Mouse (Mus musculus) heart, adult 2 months (tissue): ENCODE data around the gene Pml. TPM values are rescaled to one million over a fixed set of nuclear protein-coding genes. Genes with fewer than 3 reads are reported as not detected.
A peak's percentile ranks its signal among the peaks of the same experiment; 100 is the strongest.

Experiments used
- DNase-seq, 2 experiments: peaks; one replicate each; pipeline ENCODE4 v3.0.0; 2021
- H3K27ac ChIP-seq: fragments of 200-600 bp; 2 replicates; pipeline ENCODE4 v1.8.1; 2022
- H3K27me3 ChIP-seq: fragments of 200-500 bp; 2 replicates; pipeline ENCODE4 v1.6.1; 2012; ENCODE audit warnings: mild to moderate bottlenecking, low read length, inconsistent platforms, mixed read lengths; ENCODE audit not compliant: control insufficient read depth, insufficient read depth
- H3K36me3 ChIP-seq: fragments of 200-500 bp; 2 replicates; pipeline ENCODE4 v1.6.1; 2012; ENCODE audit warnings: low read length, inconsistent platforms; ENCODE audit not compliant: control insufficient read depth, insufficient read depth
- H3K4me1 ChIP-seq: fragments of 200-500 bp; 2 replicates; pipeline ENCODE4 v1.6.1; 2011; ENCODE audit warnings: low read length; ENCODE audit not compliant: control insufficient read depth, insufficient read depth
- H3K4me3 ChIP-seq: fragments of 200-600 bp; 2 replicates; pipeline ENCODE4 v1.8.1; 2022
- H3K79me2 ChIP-seq: fragments of 200-500 bp; replicated peaks from 2 replicates; pipeline ENCODE4 v1.6.1; 2012; ENCODE audit warnings: mild to moderate bottlenecking, inconsistent platforms, low read length, moderate library complexity, mixed read lengths; ENCODE audit not compliant: control insufficient read depth, insufficient read depth
- H3K9ac ChIP-seq: fragments of 200-500 bp; 2 replicates; pipeline ENCODE4 v1.6.1; 2012; ENCODE audit warnings: low read depth, mild to moderate bottlenecking, control low read depth, inconsistent platforms, low read length, mixed read lengths
- CTCF ChIP-seq: fragments of 200-600 bp; IDR thresholded peaks from 2 replicates; pipeline ENCODE4 v1.8.1; 2022; ENCODE audit warnings: antibody characterized with exemption, mild to moderate bottlenecking, moderate library complexity
- EP300 ChIP-seq: fragments of 200-500 bp; IDR thresholded peaks from 2 replicates; pipeline ENCODE4 v1.6.1; 2011; ENCODE audit warnings: low read depth, low read length, control low read depth; ENCODE audit not compliant: insufficient read depth
- POLR2A ChIP-seq: fragments of 200-500 bp; IDR thresholded peaks from 2 replicates; pipeline ENCODE4 v1.6.1; 2011; ENCODE audit warnings: mild to moderate bottlenecking, low read depth, low read length, control low read depth; ENCODE audit not compliant: insufficient read depth
- WGBS: fragments of 180-500 bp; shearing (Covaris S2); methylation state at CpG from one replicate; pipeline ENCODE4 v1.1.7; 2018; 5-methylcytosine and 5-hydroxymethylcytosine counted together
- intact Hi-C: fragments of 180-260 bp; cut with DNase I; formaldehyde crosslinking; loops from one replicate; pipeline ENCODE4 v1.15.1; 2025
- polyA plus RNA-seq: library from polyadenylated mRNA; depleted of rRNA; stranded (reverse); fragments of >200 nt; gene quantifications from 2 replicates; pipeline ENCODE4 v1.2.3, GENCODE M21; 2012
- total RNA-seq, 2 experiments: library from RNA; stranded (reverse); gene quantifications; 2 replicates each; pipeline ENCODE4 v1.2.3; 2021

Gene Pml
- total and polyA plus RNA-seq, 3 experiments = 7.5 to 10.4 (median 8.2) TPM

GRCm38 (mm10) chr9:58204448-58205000, 45.1 kb downstream of the Pml start:
- peak overlapping the region; percentile 34; the same call in 1 of the 2 replicates for H3K9ac ChIP-seq

GRCm38 (mm10) chr9:58203516-58204447, 45.8 kb downstream of the Pml start, which contains the start of the genes Islr and Islr2:
TSS of gene Islr (minus strand) at chr9:58204306.
TSS of gene Islr2 (minus strand) at chr9:58204319.
- TF ChIP-seq CTCF (peak; percentile 60), POLR2A (no peak)
- H3K27ac ChIP-seq = no peak within 1 kb of the TSS; the same call in 1 of the 2 replicates
- 5% methylated on average over 42 of the region's 42 CpGs for WGBS
- peaks cover 20% of the 10 kb centered on the region for H3K27me3 ChIP-seq
- H3K79me2 ChIP-seq = no peaks in the 10 kb centered on the region
- DNase-seq = peak; percentile 74 to 79
- H3K9ac ChIP-seq = peak within 1 kb of the TSS; percentile 34; the same call in 1 of the 2 replicates
- H3K4me1 ChIP-seq = no peaks in the 10 kb centered on the region
- intact Hi-C loops = loop anchor here (1.0 kb wide), 1 partner anchor 165 kb away; no protein-coding TSS in a partner anchor
- no peaks in the 10 kb centered on the region for H3K36me3 ChIP-seq
- H3K4me3 ChIP-seq = peak within 1 kb of the TSS; percentile 44

More at GRCm38 (mm10) chr9:58204448-58205000, 45.1 kb downstream of the Pml start:
- WGBS = 4% methylated on average over 18 of the region's 18 CpGs
- Histone ChIP-seq H3K79me2 (no peaks in the 10 kb centered on the region), H3K4me3 (peak overlapping the region; percentile 44), H3K27ac (no peak overlapping the region; the same call in 1 of the 2 replicates), H3K4me1 (no peaks in the 10 kb centered on the region), H3K36me3 (no peaks in the 10 kb centered on the region), H3K27me3 (peaks cover 14% of the 10 kb centered on the region)
- peak; percentile 93 for TF ChIP-seq EP300
- TF ChIP-seq CTCF = peak; percentile 81
- no peak for TF ChIP-seq POLR2A
- intact Hi-C loops = loop anchor here (1.0 kb wide), 1 partner anchor 166 kb away; no protein-coding TSS in a partner anchor
- DNase-seq = peak; percentile 90 to 95

- Histone ChIP-seq H3K36me3 (no peaks in the 10 kb centered on the region), H3K27me3 (peaks cover 26% of the 10 kb centered on the region), H3K4me1 (no peaks in the 10 kb centered on the region), H3K4me3 (no peak overlapping the region), H3K9ac (no peak overlapping the region), H3K27ac (no peak overlapping the region), H3K79me2 (no peaks in the 10 kb centered on the region)
- DNase-seq = no peak
- TF ChIP-seq EP300 (no peak), POLR2A (no peak), CTCF (no peak)
- 13% methylated on average over 14 of the region's 14 CpGs for WGBS
- intact Hi-C loops = no loop called here
Observed at GRCm38 (mm10) chr9:58202676-58203453, 46.7 kb downstream of the Pml start.

GRCm38 (mm10) chr9:58201861-58202549, 47.6 kb downstream of the Pml start:
- intact Hi-C loops = no loop called here
- H3K4me1 ChIP-seq = no peaks in the 10 kb centered on the region
- H3K27me3 ChIP-seq = peaks cover 29% of the 10 kb centered on the region
- TF ChIP-seq EP300 = no peak
- no peak for TF ChIP-seq POLR2A
- no peak for TF ChIP-seq CTCF
- DNase-seq = no peak
- no peaks in the 10 kb centered on the region for H3K36me3 ChIP-seq
- 4% methylated on average over 37 of the region's 37 CpGs for whole genome bisulfite sequencing
- H3K9ac ChIP-seq = no peak overlapping the region
- no peak overlapping the region for H3K4me3 ChIP-seq
- no peaks in the 10 kb centered on the region for H3K79me2 ChIP-seq
- no peak overlapping the region for H3K27ac ChIP-seq

GRCm38 (mm10) chr9:58201091-58201842, 48.3 kb downstream of the Pml start:
- Histone ChIP-seq H3K4me3 (no peak overlapping the region), H3K36me3 (no peaks in the 10 kb centered on the region), H3K79me2 (no peaks in the 10 kb centered on the region), H3K4me1 (no peaks in the 10 kb centered on the region), H3K27ac (no peak overlapping the region), H3K27me3 (peaks cover 30% of the 10 kb centered on the region), H3K9ac (no peak overlapping the region)
- DNase-seq = no peak
- WGBS = 10% methylated on average over 24 of the region's 24 CpGs
- intact Hi-C loops = no loop called here
- TF ChIP-seq CTCF (no peak), POLR2A (no peak), EP300 (no peak)
